Mouse (Mus musculus) gastrocnemius, adult 8-10 months (tissue): ENCODE results near the gene Ackr2. TPM values are rescaled to one million over a fixed set of nuclear protein-coding genes. Genes with fewer than 3 reads are reported as not detected.

ENCODE experiments used
- DNase-seq, 2 experiments: peaks; one replicate each; pipeline ENCODE4 v3.0.0; 2022; ENCODE audit warnings: low spot score in 2 of 2
- total RNA-seq, 4 experiments: library from RNA; stranded (reverse); gene quantifications; 2 replicates each; pipeline ENCODE4 v1.2.4; 2022

Gene Ackr2
- total RNA-seq, 4 experiments from 2014 or later, result 0.61 to 1.2 (median 0.64) TPM

- no peak for DNase-seq
These were observed 61.9 kb downstream of the Ackr2 start for GRCm38 (mm10) chr9:121959966-121960635.

Other genes with a start within 250 kb of the Ackr2 start
- gene Sec22c, start 192.9 kb upstream of the Ackr2 start, total RNA-seq, result 1 to 10 TPM; 4.5 to 5.0 (median 4.6) TPM
- 100 to 1,000 TPM; 111 to 123 (median 121) TPM for gene Ss18l2, start 188.0 kb upstream of the Ackr2 start, total RNA-seq
- 10 to 100 TPM; 27.7 to 38.7 (median 34.6) TPM for gene Nktr, start 179.2 kb upstream of the Ackr2 start, total RNA-seq
- gene Zfp651, start 139.0 kb upstream of the Ackr2 start, total RNA-seq, result 100 to 1,000 TPM; 144 to 158 (median 155) TPM
- 100 to 1,000 TPM; 117 to 138 (median 135) TPM for gene Klhl40, start 120.7 kb upstream of the Ackr2 start, total RNA-seq
- gene Hhatl, start 105.8 kb upstream of the Ackr2 start, total RNA-seq, result 100 to 1,000 TPM; 129 to 160 (median 141) TPM
- under 1 TPM in 1 of 4 experiments, not detected in 3; 0.15 TPM for gene Ccdc13, start 58.9 kb upstream of the Ackr2 start, total RNA-seq
- 10 to 100 TPM; 76.7 to 98.3 (median 89.0) TPM for gene Higd1a, start 40.0 kb upstream of the Ackr2 start, total RNA-seq
- not detected for gene Cyp8b1, start 17.9 kb downstream of the Ackr2 start, total RNA-seq
- gene Fam198a, start 52.6 kb downstream of the Ackr2 start, total RNA-seq, result under 1 TPM; 0.31 to 0.94 (median 0.60) TPM
- 10 to 100 TPM; 14.1 to 17.8 (median 16.4) TPM for gene Pomgnt2, start 98.8 kb downstream of the Ackr2 start, total RNA-seq
- 10 to 100 TPM; 37.1 to 69.7 (median 59.6) TPM for gene Snrk, start 218.9 kb downstream of the Ackr2 start, total RNA-seq